Mouse (Mus musculus) kidney, adult 2 months (tissue): ENCODE measurements around the gene Slc9a8.

Experiments
- CTCF ChIP-seq: fragments of 200-500 bp; conservative IDR thresholded peaks from 2 replicates; pipeline ENCODE4 v1.5.1; 2011; ENCODE audit warnings: low read depth, mild to moderate bottlenecking, control low read depth, low read length, moderate library complexity, mixed read lengths; ENCODE audit not compliant: insufficient read depth, insufficient read length
- POLR2A ChIP-seq: fragments of 200-500 bp; IDR thresholded peaks from one replicate; pipeline ENCODE4 v1.6.1; 2011; ENCODE audit warnings: low read depth, low read length, control low read depth

DNA sequence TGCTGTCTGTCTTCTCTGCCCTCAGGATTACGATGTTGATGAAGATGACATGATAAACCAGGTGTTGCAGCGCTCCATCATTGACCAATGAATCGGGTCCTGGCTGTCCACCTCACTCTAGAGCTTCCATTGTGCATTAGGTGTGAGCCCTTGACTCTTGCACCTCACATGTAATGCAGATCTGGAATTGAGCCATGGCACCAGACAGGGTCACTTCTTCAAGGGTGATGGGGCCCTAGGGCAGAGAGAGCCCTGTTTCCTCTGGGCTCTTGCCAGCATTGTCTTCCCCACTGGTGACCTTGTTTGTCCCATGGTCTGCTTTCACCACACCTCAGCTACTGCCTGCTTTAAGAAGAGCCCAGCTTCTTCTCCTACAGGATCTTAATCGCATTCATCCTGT lies 93.1 kb downstream of the Slc9a8 start:
- TF ChIP-seq CTCF (no peak), POLR2A (no peak)
